Mouse (Mus musculus) C2C12 (cell line): ENCODE data around the gene Ptpn22. TPM values are rescaled to one million over a fixed set of nuclear protein-coding genes. Genes with fewer than 3 reads are reported as not detected.

Experiments used
- H3K27me3 ChIP-seq: one replicate; pipeline ENCODE4 v1.6.1; 2011; ENCODE audit not compliant: control insufficient read depth, insufficient read depth, insufficient read length
- H3K36me3 ChIP-seq: one replicate; pipeline ENCODE4 v1.6.1; 2011; ENCODE audit not compliant: control insufficient read depth, insufficient read depth
- H3K4me3 ChIP-seq: one replicate; pipeline ENCODE4 v1.5.1; 2011; ENCODE audit warnings: mild to moderate bottlenecking, control low read depth; ENCODE audit not compliant: poor library complexity, insufficient read depth, severe bottlenecking
- H3K79me2 ChIP-seq: one replicate; pipeline ENCODE4 v1.6.1; 2011; ENCODE audit not compliant: control insufficient read depth, insufficient read depth
- H3K79me3 ChIP-seq: one replicate; pipeline ENCODE4 v1.6.1; 2011; ENCODE audit warnings: low read depth, control low read depth
- H3ac ChIP-seq: one replicate; pipeline ENCODE3; 2011; ENCODE audit warnings: low read depth; ENCODE audit not compliant: control insufficient read depth, insufficient read length
- CEBPB ChIP-seq: IDR thresholded peaks from one replicate; pipeline ENCODE4 v1.6.1; 2011; ENCODE audit warnings: low read depth, mild to moderate bottlenecking, control low read depth, moderate library complexity
- CTCF ChIP-seq: IDR thresholded peaks from one replicate; pipeline ENCODE4 v1.5.1; 2011; ENCODE audit not compliant: control insufficient read depth, insufficient read depth, insufficient read length
- FOSL1 ChIP-seq: IDR thresholded peaks from one replicate; pipeline ENCODE4 v1.8.0; 2011; ENCODE audit warnings: mild to moderate bottlenecking, low read length; ENCODE audit not compliant: poor library complexity, insufficient read depth, severe bottlenecking
- MAX ChIP-seq: IDR thresholded peaks from one replicate; pipeline ENCODE4 v1.6.1; 2011; ENCODE audit warnings: mild to moderate bottlenecking, control low read depth
- MYOD1 ChIP-seq: IDR thresholded peaks from one replicate; pipeline ENCODE4 v1.6.1; 2011; ENCODE audit warnings: low read depth; ENCODE audit not compliant: control insufficient read depth, insufficient read length
- MYOG ChIP-seq: IDR thresholded peaks from one replicate; pipeline ENCODE4 v1.6.1; 2011; ENCODE audit not compliant: control insufficient read depth, insufficient read length; ENCODE audit errors: extremely low read depth
- USF1 ChIP-seq: IDR thresholded peaks from one replicate; pipeline ENCODE4 v1.6.1; 2011; ENCODE audit warnings: low read depth, mild to moderate bottlenecking, control low read depth, moderate library complexity
- polyA plus RNA-seq: library from polyadenylated mRNA; unstranded; fragments of >200 nt; fragmentation: generic; extraction: Trizol; gene quantifications from one replicate; pipeline ENCODE4 v1.2.1, GENCODE M21; 2012; ENCODE audit warnings: missing spikeins

The Ptpn22 gene
- polyA plus RNA-seq, 1 experiment: 1.8 TPM

DNA sequence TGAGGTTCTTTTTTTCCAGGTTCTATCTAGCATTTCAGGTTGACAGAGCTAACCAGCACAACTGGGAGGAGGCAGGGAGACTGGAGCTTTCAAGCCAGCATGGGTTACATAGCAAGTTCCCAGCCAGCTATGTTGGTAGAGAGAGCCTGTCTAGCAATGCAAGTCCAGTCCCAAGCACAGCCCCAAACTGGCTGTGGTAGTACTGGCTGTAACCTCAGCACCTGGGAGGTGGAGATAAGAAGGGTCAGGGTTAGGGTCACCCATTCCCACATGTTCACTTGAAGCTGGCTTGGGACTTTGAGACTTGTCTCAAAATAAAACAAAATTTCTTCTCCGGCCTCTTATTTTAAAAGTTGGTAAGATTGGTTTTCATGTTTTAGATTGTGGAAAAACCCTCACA lies 60.5 kb downstream of the Ptpn22 start:
- Histone ChIP-seq H3K4me3 (no peak overlapping the region), H3K79me3 (peaks cover 91% of the 10 kb centered on the region), H3ac (no peak overlapping the region), H3K27me3 (no peaks in the 10 kb centered on the region), H3K36me3 (peaks cover 9% of the 10 kb centered on the region), H3K79me2 (peaks cover 100% of the 10 kb centered on the region)
- TF ChIP-seq MYOG (no peak), CEBPB (no peak), MYOD1 (no peak), MAX (no peak), CTCF (no peak), FOSL1 (no peak)

DNA sequence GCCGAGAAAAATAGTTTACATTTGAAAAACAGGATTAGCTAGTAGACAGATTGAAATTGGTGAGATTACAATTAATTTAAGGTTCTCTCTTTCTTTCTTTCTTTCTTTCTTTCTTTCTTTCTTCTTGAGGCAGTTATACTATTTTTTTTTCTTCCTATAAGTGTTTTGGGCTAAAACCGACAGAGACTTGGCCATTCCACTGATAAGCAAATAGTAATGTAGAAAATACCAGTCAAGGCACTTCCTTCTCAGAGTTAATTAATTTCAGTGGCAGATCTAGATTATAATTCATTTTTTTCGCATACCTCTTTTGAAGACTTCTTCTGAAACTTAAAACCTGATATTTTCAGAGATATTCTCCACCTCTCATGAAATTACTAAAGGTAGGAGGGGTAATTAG lies 65.7 kb downstream of the Ptpn22 start:
- Histone ChIP-seq H3ac (no peak overlapping the region), H3K27me3 (no peaks in the 10 kb centered on the region), H3K79me3 (peaks cover 73% of the 10 kb centered on the region), H3K4me3 (no peak overlapping the region), H3K36me3 (peaks cover 26% of the 10 kb centered on the region), H3K79me2 (peaks cover 100% of the 10 kb centered on the region)
- TF ChIP-seq MAX (no peak), USF1 (no peak), CTCF (no peak), FOSL1 (no peak), CEBPB (no peak), MYOD1 (no peak), MYOG (no peak)

DNA sequence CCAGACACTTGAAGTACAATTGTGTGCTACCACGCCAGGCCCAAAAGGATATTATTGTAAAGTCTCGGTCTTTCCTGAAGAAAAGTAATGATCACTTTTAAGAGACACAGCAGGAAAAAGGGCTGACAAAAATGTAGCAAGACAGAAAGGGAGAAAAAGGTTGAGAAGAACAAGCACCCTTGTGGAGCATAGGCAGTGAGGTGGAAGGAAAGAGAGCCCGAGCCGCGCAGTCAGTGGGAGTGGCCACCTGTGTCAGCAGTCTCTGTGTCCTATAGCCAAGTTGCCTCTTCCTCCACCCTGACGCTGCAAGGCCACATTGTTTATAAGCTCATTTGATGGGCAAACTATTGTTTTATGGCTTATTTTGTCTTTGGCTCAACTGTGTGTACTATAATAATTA lies 67.9 kb downstream of the Ptpn22 start:
- Histone ChIP-seq H3K79me2 (peaks cover 96% of the 10 kb centered on the region), H3K79me3 (peaks cover 64% of the 10 kb centered on the region), H3K4me3 (no peak overlapping the region), H3K36me3 (peaks cover 37% of the 10 kb centered on the region), H3K27me3 (no peaks in the 10 kb centered on the region), H3ac (no peak overlapping the region)
- TF ChIP-seq CTCF: no peak
- no peak for TF ChIP-seq MAX
- TF ChIP-seq USF1: no peak
- no peak for TF ChIP-seq MYOG
- no peak for TF ChIP-seq MYOD1
- no peak for TF ChIP-seq FOSL1

DNA sequence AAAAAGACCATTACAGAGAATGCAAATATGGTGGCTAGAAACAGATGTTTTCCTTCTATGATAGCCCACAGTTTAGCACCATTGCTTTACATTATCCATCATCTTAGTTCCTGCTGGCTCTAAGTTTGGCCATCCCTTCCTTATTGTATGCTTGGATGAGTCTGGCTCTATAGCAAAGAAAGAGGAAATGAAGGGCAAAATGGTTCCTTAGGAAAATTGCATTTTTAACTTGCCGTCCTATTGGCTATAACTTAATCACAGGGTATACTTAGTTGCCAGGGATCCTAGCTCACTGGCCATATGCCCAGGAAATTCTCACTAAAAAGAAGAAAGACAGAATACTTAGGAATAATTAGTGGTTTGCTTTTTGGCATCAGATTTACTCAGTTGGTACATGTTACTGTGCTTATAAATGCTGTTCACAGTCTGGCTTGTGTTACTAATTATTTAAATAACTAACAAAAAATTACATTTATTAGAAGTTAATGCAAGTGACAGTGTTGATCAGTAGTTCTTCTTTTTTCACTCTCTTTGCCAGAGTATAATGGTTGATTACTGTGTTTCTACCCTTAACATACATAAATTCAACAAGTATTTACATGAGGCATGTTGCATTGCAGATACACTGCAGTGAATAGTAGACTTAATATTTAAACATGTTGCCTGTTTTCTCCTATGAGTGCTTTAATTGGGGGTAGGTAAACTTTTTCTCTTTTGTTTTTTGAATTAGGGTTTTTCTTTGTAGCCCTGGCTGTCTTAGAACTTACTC lies 85.4 kb downstream of the Ptpn22 start:
- Histone ChIP-seq H3K79me2 (peaks cover 91% of the 10 kb centered on the region), H3K79me3 (peaks cover 69% of the 10 kb centered on the region), H3K36me3 (peaks cover 4% of the 10 kb centered on the region), H3K4me3 (no peak overlapping the region), H3K27me3 (no peaks in the 10 kb centered on the region), H3ac (no peak overlapping the region)
- TF ChIP-seq USF1: no peak
- no peak for TF ChIP-seq MYOD1
- no peak for TF ChIP-seq CEBPB
- TF ChIP-seq FOSL1: no peak

DNA sequence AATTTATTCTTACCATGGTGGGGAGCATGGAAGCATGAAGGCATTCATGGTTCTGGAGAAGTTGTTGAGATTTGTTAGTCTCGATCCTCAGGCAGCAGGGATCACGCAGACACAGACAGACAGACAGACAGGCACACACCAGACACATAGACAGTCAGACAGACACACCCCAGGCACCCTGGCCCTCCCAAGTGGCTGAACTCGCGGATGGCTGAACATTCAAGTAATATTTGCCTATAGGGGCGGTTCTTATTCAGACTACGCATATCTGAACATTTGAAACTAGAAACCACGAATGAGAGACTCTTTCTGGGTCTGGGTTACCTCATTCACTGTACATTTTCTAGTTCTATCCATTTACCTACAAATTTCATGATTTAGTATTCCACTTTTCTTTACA lies 89.1 kb downstream of the Ptpn22 start:
- H3K4me3 ChIP-seq: no peak overlapping the region
- no peak overlapping the region for H3ac ChIP-seq
- H3K79me3 ChIP-seq: peaks cover 81% of the 10 kb centered on the region
- peaks cover 99% of the 10 kb centered on the region for H3K79me2 ChIP-seq
- no peaks in the 10 kb centered on the region for H3K27me3 ChIP-seq
- TF ChIP-seq MYOG (no peak), MYOD1 (no peak), MAX (no peak), CEBPB (no peak), CTCF (no peak), FOSL1 (no peak), USF1 (no peak)
- peaks cover 4% of the 10 kb centered on the region for H3K36me3 ChIP-seq

DNA sequence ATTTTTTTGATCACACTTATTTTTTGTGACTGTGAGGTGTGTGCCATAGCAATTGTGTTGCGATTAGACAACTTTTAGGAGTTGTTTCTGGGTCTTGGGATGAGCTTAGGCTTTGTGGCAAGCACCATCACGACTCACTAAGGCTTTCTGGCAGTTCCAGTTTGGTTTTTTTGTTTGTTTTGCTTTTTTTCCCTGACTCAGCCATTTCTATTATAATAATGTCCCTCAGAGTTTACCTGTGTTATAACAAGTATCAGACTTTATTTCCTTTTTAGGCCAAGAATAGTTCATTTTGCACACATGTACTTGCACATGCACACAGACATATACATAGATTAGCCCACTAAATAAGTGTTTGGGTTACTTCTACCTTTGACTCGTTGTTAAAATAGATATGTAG lies 101.0 kb downstream of the Ptpn22 start:
- TF ChIP-seq USF1: no peak
- no peak for TF ChIP-seq MAX
- no peak for TF ChIP-seq MYOG
- TF ChIP-seq MYOD1: no peak
- no peak for TF ChIP-seq FOSL1
- TF ChIP-seq CEBPB: no peak
- no peak for TF ChIP-seq CTCF
- no peaks in the 10 kb centered on the region for H3K79me3 ChIP-seq
- no peaks in the 10 kb centered on the region for H3K27me3 ChIP-seq
- H3K36me3 ChIP-seq: peaks cover 69% of the 10 kb centered on the region
- H3K4me3 ChIP-seq: no peak overlapping the region
- H3K79me2 ChIP-seq: peaks cover 4% of the 10 kb centered on the region
- no peak overlapping the region for H3ac ChIP-seq

Other genes with a start within 250 kb of the Ptpn22 start
- 0.04 TPM for gene Atg4a-ps, start 213.7 kb upstream of the Ptpn22 start, polyA plus RNA-seq
- gene Olfml3, start 121.8 kb upstream of the Ptpn22 start, polyA plus RNA-seq: 7.5 TPM
- gene Gm10964, start 120.4 kb upstream of the Ptpn22 start, polyA plus RNA-seq: not detected
- gene Hipk1, start 68.2 kb upstream of the Ptpn22 start, polyA plus RNA-seq: 15.6 TPM
- 7.6 TPM for gene Dclre1b, start 50.4 kb upstream of the Ptpn22 start, polyA plus RNA-seq
- 8.8 TPM for gene Ap4b1, start 50.3 kb upstream of the Ptpn22 start, polyA plus RNA-seq
- not detected for gene Gm43064, start 50.2 kb upstream of the Ptpn22 start, polyA plus RNA-seq
- 0.37 TPM for gene Bcl2l15, start 27.2 kb upstream of the Ptpn22 start, polyA plus RNA-seq
- gene Rsbn1, start 54.3 kb downstream of the Ptpn22 start, polyA plus RNA-seq: 2.6 TPM
- 10.0 TPM for gene Phtf1, start 108.3 kb downstream of the Ptpn22 start, polyA plus RNA-seq